Mouse (Mus musculus): ENCODE measurements at regions not wholly inside any gene's neighbourhood (a gene's known extent, or its start where the extent isn't known, plus 50 kb on each side); places are given as distances from the start of the nearest gene placed in this dataset.

DNA sequence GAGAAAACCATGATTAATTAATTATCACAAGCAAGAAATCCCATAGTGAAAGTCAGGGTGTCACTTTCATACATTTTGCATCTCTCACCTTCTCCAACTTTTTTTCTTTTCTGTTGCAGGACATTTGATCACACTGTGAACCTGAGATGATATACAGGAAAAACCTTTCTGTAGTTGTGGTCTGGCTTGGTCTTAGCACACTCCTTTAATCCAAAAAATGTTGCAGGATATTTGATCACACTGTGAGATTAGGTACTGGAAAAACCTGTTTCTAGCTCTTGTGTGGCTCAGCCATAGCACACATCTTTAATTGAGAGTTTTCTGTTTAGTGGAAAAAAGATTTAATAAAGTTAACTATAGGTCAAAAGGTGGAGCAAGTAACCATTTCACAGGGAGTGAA is 645.6 kb upstream of the Zfp804a start:
- no peak for DNase-seq
- H3K4me1 ChIP-seq (ENCODE audit: control insufficient read depth, insufficient read depth, low read length) = no peaks in the 10 kb centered on the region
- no peak overlapping the region for H3K27ac ChIP-seq (ENCODE audit: insufficient read depth, low read length)
- H3K4me3 ChIP-seq (replicated peaks; ENCODE audit: insufficient read depth, low read depth, low read length) = no peak overlapping the region
- no peaks in the 10 kb centered on the region for H3K27me3 ChIP-seq (ENCODE audit: control insufficient read depth, insufficient read depth, low read length)
- TF ChIP-seq POLR2A (IDR thresholded peaks at IDR 0.05; ENCODE audit: borderline replicate concordance, insufficient read depth, low read length) (no peak), CTCF (IDR thresholded peaks at IDR 0.05; ENCODE audit: borderline replicate concordance, insufficient read depth, low read depth, low read length) (no peak)

DNA sequence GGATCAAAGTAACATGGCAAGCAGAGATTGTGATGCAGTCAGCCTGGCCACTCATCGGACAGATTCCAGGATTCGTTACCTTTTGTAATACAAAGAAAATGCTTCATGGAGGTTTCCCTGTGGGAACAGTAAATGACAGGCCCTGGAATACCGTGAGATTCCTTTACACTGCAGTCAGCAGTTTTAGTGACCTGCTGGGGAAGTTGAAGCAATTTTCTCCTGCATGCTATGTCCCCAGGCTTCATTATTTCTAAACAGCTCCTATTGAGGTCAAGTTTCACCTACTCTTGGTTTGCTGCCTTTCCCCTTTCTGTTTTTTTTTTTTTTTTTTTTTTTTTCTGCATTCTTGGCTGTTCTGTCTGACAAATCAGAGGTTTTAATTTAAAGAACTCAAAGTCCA is 641.3 kb upstream of the Zfp804a start:
- no peak overlapping the region for H3K27ac ChIP-seq (ENCODE audit: insufficient read depth, low read length)
- WGBS = 71% methylated on average over 3 of the region's 3 CpGs
- no peak overlapping the region for H3K4me3 ChIP-seq (replicated peaks; ENCODE audit: insufficient read depth, low read depth, low read length)
- TF ChIP-seq POLR2A (IDR thresholded peaks at IDR 0.05; ENCODE audit: borderline replicate concordance, insufficient read depth, low read length) (no peak), CTCF (IDR thresholded peaks at IDR 0.05; ENCODE audit: borderline replicate concordance, insufficient read depth, low read depth, low read length) (no peak)
- H3K27me3 ChIP-seq (ENCODE audit: control insufficient read depth, insufficient read depth, low read length) = no peaks in the 10 kb centered on the region
- DNase-seq = no peak
- no peaks in the 10 kb centered on the region for H3K4me1 ChIP-seq (ENCODE audit: control insufficient read depth, insufficient read depth, low read length)

GRCm38 (mm10) chr2:81431411-81431810 is 621.6 kb upstream of the Zfp804a start:
- H3K4me1 ChIP-seq (ENCODE audit: control insufficient read depth, insufficient read depth, low read length) = no peaks in the 10 kb centered on the region
- no peaks in the 10 kb centered on the region for H3K27me3 ChIP-seq (ENCODE audit: control insufficient read depth, insufficient read depth, low read length)
- 91% methylated on average over 4 of the region's 4 CpGs for WGBS
- no peak for DNase-seq
- H3K4me3 ChIP-seq (replicated peaks; ENCODE audit: insufficient read depth, low read depth, low read length) = no peak overlapping the region
- H3K27ac ChIP-seq (ENCODE audit: insufficient read depth, low read length) = no peak overlapping the region
- no peak for TF ChIP-seq POLR2A (IDR thresholded peaks at IDR 0.05; ENCODE audit: borderline replicate concordance, insufficient read depth, low read length)
- no peak for TF ChIP-seq CTCF (IDR thresholded peaks at IDR 0.05; ENCODE audit: borderline replicate concordance, insufficient read depth, low read depth, low read length)

GRCm38 (mm10) chr2:81439082-81439481 is 613.9 kb upstream of the Zfp804a start:
- DNase-seq = no peak
- 86% methylated on average over 11 of the region's 11 CpGs for WGBS

DNA sequence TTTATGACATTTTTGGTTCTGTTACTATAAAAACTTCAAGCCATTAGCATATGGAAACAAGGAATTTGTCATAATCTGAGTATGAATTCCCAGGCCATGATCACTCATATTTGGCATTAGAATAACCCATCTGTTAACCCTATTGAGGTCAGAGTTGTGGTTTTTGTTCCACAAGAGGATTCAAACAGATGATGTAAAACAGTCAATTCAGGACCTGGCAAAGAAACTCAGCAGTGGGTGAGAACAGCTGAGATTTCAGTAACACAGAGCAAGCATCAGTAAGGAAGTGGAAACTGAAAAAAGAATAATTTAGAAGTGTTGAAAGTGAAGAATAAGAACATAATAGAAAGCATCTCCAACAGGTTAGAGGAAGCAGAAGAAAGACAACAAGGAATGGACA is 612.1 kb upstream of the Zfp804a start:
- no peak for TF ChIP-seq POLR2A (IDR thresholded peaks at IDR 0.05; ENCODE audit: borderline replicate concordance, insufficient read depth, low read length)
- TF ChIP-seq CTCF (IDR thresholded peaks at IDR 0.05; ENCODE audit: borderline replicate concordance, insufficient read depth, low read depth, low read length) = no peak
- Histone ChIP-seq H3K27ac (ENCODE audit: insufficient read depth, low read length) (no peak overlapping the region), H3K27me3 (ENCODE audit: control insufficient read depth, insufficient read depth, low read length) (no peaks in the 10 kb centered on the region), H3K4me1 (ENCODE audit: control insufficient read depth, insufficient read depth, low read length) (no peaks in the 10 kb centered on the region), H3K4me3 (replicated peaks; ENCODE audit: insufficient read depth, low read depth, low read length) (no peak overlapping the region)
- DNase-seq = no peak

More at GRCm38 (mm10) chr2:81439082-81439481, 613.9 kb upstream of the Zfp804a start:
- no peak for TF ChIP-seq CTCF (IDR thresholded peaks at IDR 0.05; ENCODE audit: borderline replicate concordance, insufficient read depth, low read depth, low read length)
- no peak for TF ChIP-seq POLR2A (IDR thresholded peaks at IDR 0.05; ENCODE audit: borderline replicate concordance, insufficient read depth, low read length)
- Histone ChIP-seq H3K4me1 (ENCODE audit: control insufficient read depth, insufficient read depth, low read length) (no peaks in the 10 kb centered on the region), H3K27me3 (ENCODE audit: control insufficient read depth, insufficient read depth, low read length) (no peaks in the 10 kb centered on the region), H3K4me3 (replicated peaks; ENCODE audit: insufficient read depth, low read depth, low read length) (no peak overlapping the region), H3K27ac (ENCODE audit: insufficient read depth, low read length) (no peak overlapping the region)

GRCm38 (mm10) chr2:81450514-81450913 is 602.5 kb upstream of the Zfp804a start:
- no peak overlapping the region for H3K27ac ChIP-seq (ENCODE audit: insufficient read depth, low read length)
- no peak for DNase-seq
- no peaks in the 10 kb centered on the region for H3K4me1 ChIP-seq (ENCODE audit: control insufficient read depth, insufficient read depth, low read length)
- 45% methylated on average over 1 of the region's 1 CpGs for WGBS
- no peak overlapping the region for H3K4me3 ChIP-seq (replicated peaks; ENCODE audit: insufficient read depth, low read depth, low read length)
- TF ChIP-seq POLR2A (IDR thresholded peaks at IDR 0.05; ENCODE audit: borderline replicate concordance, insufficient read depth, low read length) = no peak
- TF ChIP-seq CTCF (IDR thresholded peaks at IDR 0.05; ENCODE audit: borderline replicate concordance, insufficient read depth, low read depth, low read length) = no peak
- no peaks in the 10 kb centered on the region for H3K27me3 ChIP-seq (ENCODE audit: control insufficient read depth, insufficient read depth, low read length)

GRCm38 (mm10) chr2:81488821-81489220 is 564.2 kb upstream of the Zfp804a start:
- DNase-seq = no peak
- WGBS = 64% methylated on average over 2 of the region's 2 CpGs
- Histone ChIP-seq H3K27ac (ENCODE audit: insufficient read depth, low read length) (no peak overlapping the region), H3K4me3 (replicated peaks; ENCODE audit: insufficient read depth, low read depth, low read length) (no peak overlapping the region), H3K27me3 (ENCODE audit: control insufficient read depth, insufficient read depth, low read length) (no peaks in the 10 kb centered on the region), H3K4me1 (ENCODE audit: control insufficient read depth, insufficient read depth, low read length) (no peaks in the 10 kb centered on the region)
- no peak for TF ChIP-seq CTCF (IDR thresholded peaks at IDR 0.05; ENCODE audit: borderline replicate concordance, insufficient read depth, low read depth, low read length)
- no peak for TF ChIP-seq POLR2A (IDR thresholded peaks at IDR 0.05; ENCODE audit: borderline replicate concordance, insufficient read depth, low read length)

GRCm38 (mm10) chr2:81506985-81507384 is 546.0 kb upstream of the Zfp804a start:
- Histone ChIP-seq H3K4me1 (ENCODE audit: control insufficient read depth, insufficient read depth, low read length) (no peaks in the 10 kb centered on the region), H3K4me3 (replicated peaks; ENCODE audit: insufficient read depth, low read depth, low read length) (no peak overlapping the region), H3K27me3 (ENCODE audit: control insufficient read depth, insufficient read depth, low read length) (no peaks in the 10 kb centered on the region), H3K27ac (ENCODE audit: insufficient read depth, low read length) (no peak overlapping the region)
- TF ChIP-seq CTCF (IDR thresholded peaks at IDR 0.05; ENCODE audit: borderline replicate concordance, insufficient read depth, low read depth, low read length) (no peak), POLR2A (IDR thresholded peaks at IDR 0.05; ENCODE audit: borderline replicate concordance, insufficient read depth, low read length) (no peak)
- DNase-seq = no peak
- 92% methylated on average over 1 of the region's 1 CpGs for WGBS

All from cerebellum, adult 2 months (tissue).